Mouse (Mus musculus) midbrain, embryonic 11.5 days (tissue): ENCODE results near the gene Nckap5. TPM values are rescaled to one million over a fixed set of nuclear protein-coding genes. Genes with fewer than 3 reads are reported as not detected.

ENCODE experiments used
- ATAC-seq: fragments of 200-750 bp; cut with Nextera tagmentation; 2 replicates; pipeline ENCODE4 v1.8.0; 2017; ENCODE audit warnings: moderate TSS enrichment, moderate library complexity; ENCODE audit not compliant: low FRiP score
- DNase-seq: peaks from one replicate; pipeline ENCODE4 v3.0.0; 2015; ENCODE audit warnings: low spot score; ENCODE audit errors: missing footprints
- H3K27ac ChIP-seq: fragments of 300-500 bp; sonication (generic); 2 replicates; pipeline ENCODE4 v1.5.1; 2014; ENCODE audit warnings: low read depth, low read length
- H3K27me3 ChIP-seq: fragments of 300-500 bp; sonication (generic); 2 replicates; pipeline ENCODE4 v1.6.1; 2014; ENCODE audit warnings: mild to moderate bottlenecking, low read length, moderate library complexity, mixed read lengths; ENCODE audit not compliant: control insufficient read depth, insufficient read depth
- H3K36me3 ChIP-seq: fragments of 300-500 bp; sonication (generic); 2 replicates; pipeline ENCODE4 v1.6.1; 2014; ENCODE audit warnings: mild to moderate bottlenecking, low read length, moderate library complexity, mixed read lengths; ENCODE audit not compliant: control insufficient read depth, insufficient read depth
- H3K4me1 ChIP-seq: fragments of 300-500 bp; sonication (generic); 2 replicates; pipeline ENCODE4 v1.6.1; 2014; ENCODE audit warnings: low read length; ENCODE audit not compliant: control insufficient read depth, insufficient read depth
- H3K4me2 ChIP-seq: fragments of 300-500 bp; sonication (generic); 2 replicates; pipeline ENCODE4 v1.6.1; 2014; ENCODE audit warnings: mild to moderate bottlenecking, moderate library complexity
- H3K4me3 ChIP-seq: fragments of 300-500 bp; sonication (generic); 2 replicates; pipeline ENCODE4 v1.5.1; 2014; ENCODE audit warnings: low read depth, low read length
- H3K9ac ChIP-seq: fragments of 300-500 bp; sonication (generic); 2 replicates; pipeline ENCODE4 v1.6.1; 2014; ENCODE audit warnings: low read length
- H3K9me3 ChIP-seq: fragments of 300-500 bp; sonication (generic); 2 replicates; pipeline ENCODE4 v1.6.1; 2016; ENCODE audit warnings: low read length; ENCODE audit not compliant: control insufficient read depth
- WGBS: fragments of 180-500 bp; shearing (Covaris S2); extraction: QIAGEN DNeasy Blood & Tissue Kit; methylation state at CpG from one replicate; pipeline ENCODE4 v1.1.7; 2014; 5-methylcytosine and 5-hydroxymethylcytosine counted together
- polyA plus RNA-seq: library from polyadenylated mRNA; unstranded; fragments of >200 nt; fragmentation: Nextera tagmentation; extraction: Ambion mirVana; gene quantifications from 2 replicates; pipeline ENCODE4 v1.2.1, GENCODE M21; 2014

The Nckap5 gene
- polyA plus RNA-seq, 1 experiment from 2014 or later = 20.4 TPM

DNA sequence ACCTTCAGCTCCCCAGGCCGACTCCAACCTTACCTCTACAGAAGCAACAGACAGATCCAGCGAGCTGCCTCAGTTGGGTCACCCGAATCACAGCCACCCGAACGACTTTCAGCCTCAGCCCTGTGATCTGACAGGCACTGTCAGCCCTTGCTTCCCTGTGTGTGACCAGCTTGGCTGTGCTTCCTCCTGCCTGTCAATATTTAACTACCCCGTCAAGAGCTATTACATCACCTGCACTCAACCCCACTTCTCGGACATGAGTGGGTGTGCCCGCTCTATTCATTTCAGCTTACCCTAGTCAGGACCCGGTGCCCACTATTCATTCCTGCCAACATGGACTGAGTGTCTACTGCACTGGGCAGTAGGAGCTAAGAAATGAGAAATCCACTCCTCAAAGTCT is 226.0 kb downstream of the Nckap5 start:
- Histone ChIP-seq H3K4me2 (no peak overlapping the region), H3K4me3 (no peak overlapping the region), H3K4me1 (peaks cover 16% of the 10 kb centered on the region), H3K27ac (no peak overlapping the region), H3K9ac (no peak overlapping the region), H3K27me3 (no peaks in the 10 kb centered on the region), H3K9me3 (no peaks in the 10 kb centered on the region), H3K36me3 (no peaks in the 10 kb centered on the region)
- WGBS = 86% methylated on average over 9 of the region's 9 CpGs
- no peak for ATAC-seq
- peak; percentile 35 for DNase-seq

DNA sequence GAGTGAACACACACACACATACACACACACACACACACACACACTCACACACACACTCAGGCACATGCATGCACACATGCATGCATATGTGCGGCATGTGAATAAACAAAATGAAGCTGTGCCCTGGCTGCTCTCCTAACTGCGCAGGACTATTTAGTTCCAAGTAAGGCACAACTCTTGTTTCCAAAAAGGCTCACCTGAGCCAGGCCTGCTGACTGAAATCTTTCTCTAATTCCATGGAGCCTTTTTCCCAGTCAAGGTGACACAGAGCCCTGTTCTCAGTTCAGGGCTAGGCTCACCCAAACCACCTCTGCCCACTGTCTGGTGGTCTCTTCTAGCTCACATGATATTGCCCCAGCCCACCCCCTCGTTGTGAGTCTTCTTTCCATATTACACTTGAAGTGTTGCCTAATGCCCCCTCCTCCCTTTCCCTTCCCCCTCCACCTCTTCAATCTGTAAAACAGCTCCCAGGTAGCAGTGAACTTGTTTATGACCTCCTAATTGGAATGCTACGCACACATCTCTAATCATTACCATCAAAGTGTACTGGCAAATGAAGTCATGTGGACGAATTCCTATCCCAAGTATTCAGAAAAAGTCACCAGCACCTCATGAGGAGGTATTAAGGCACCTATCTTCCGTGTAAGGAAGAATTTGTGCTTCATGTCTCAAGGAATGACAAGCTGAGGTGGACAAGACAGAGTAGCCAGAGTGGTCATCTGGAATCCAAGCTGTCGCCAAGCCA is 226.7 kb downstream of the Nckap5 start:
- Histone ChIP-seq H3K27me3 (no peaks in the 10 kb centered on the region), H3K36me3 (no peaks in the 10 kb centered on the region), H3K4me2 (no peak overlapping the region), H3K9ac (no peak overlapping the region), H3K27ac (no peak overlapping the region), H3K4me1 (peaks cover 18% of the 10 kb centered on the region), H3K9me3 (no peaks in the 10 kb centered on the region), H3K4me3 (no peak overlapping the region)
- DNase-seq = peak; percentile 78
- ATAC-seq = no peak
- 88% methylated on average over 7 of the region's 7 CpGs for WGBS

DNA sequence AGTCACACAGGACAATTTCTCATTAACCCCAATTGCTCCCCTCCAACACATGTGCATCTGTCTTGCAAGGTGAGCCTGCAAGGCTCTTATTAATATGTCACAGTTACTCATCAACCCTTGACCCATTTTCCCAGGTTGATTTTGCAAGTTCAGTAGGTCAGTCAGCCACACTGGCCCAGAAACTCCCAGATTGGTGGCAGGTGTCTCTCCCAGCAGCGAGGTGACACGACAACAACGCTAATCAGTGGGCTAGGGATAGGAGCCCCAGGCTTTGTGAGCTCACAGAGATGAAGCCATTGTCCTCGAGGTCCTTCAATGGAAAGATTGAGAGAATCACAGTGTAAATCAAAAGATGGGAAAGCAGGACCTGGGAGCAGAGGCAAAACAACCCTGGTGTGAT is 230.0 kb downstream of the Nckap5 start:
- H3K4me2 ChIP-seq = no peak overlapping the region
- 66% methylated on average over 4 of the region's 4 CpGs for WGBS
- DNase-seq (peak; percentile 77), ATAC-seq (no peak)
- no peak overlapping the region for H3K27ac ChIP-seq
- no peaks in the 10 kb centered on the region for H3K27me3 ChIP-seq
- H3K9ac ChIP-seq = no peak overlapping the region
- H3K36me3 ChIP-seq = no peaks in the 10 kb centered on the region
- no peak overlapping the region for H3K4me3 ChIP-seq
- no peaks in the 10 kb centered on the region for H3K9me3 ChIP-seq
- peaks cover 23% of the 10 kb centered on the region for H3K4me1 ChIP-seq

DNA sequence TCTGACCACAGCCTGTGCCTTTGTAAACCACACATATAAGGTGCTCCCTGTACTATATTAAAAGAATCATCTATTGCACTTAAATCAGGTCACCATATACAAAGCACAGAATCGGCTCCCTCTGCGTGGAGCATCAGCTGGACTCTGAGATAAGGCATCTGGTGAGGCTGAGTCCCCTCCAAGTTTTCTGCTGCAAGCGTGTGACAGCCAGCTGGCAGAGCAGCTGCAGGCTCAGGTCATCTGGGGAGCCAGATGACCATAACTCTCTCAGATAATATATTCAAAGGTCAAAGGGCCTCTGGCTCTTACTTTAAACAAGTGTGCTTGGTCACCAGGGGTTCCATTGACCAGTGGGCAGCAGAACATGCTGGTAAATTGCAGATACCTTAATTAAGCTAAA is 233.2 kb downstream of the Nckap5 start:
- DNase-seq (peak; percentile 83), ATAC-seq (peak; percentile 75)
- H3K27ac ChIP-seq = no peak overlapping the region

DNA sequence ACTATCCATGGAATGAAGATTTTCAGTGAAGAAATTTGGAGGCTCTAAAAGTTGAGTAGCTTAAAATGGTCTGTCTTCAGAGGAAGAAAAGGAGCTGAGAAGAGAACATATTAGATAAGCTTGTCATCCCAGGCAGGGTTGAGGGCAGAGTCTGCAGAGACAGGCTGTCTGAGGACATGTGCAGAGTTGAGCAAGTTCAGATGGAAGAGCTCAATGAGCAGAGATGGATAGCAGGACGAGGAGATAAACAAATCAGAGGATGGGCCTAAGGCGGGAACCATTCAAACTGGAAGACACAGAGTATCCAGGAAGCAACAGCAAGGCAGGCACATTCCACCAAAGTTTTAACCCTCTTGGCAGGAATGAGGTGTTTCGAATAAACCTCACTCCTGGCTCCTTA is 235.8 kb downstream of the Nckap5 start:
- no peaks in the 10 kb centered on the region for H3K9me3 ChIP-seq
- DNase-seq (no peak), ATAC-seq (no peak)
- WGBS = 88% methylated on average over 3 of the region's 3 CpGs
- H3K4me3 ChIP-seq = no peak overlapping the region
- H3K9ac ChIP-seq = no peak overlapping the region
- no peaks in the 10 kb centered on the region for H3K27me3 ChIP-seq
- H3K36me3 ChIP-seq = no peaks in the 10 kb centered on the region
- H3K4me2 ChIP-seq = no peak overlapping the region
- peaks cover 27% of the 10 kb centered on the region for H3K4me1 ChIP-seq
- no peak overlapping the region for H3K27ac ChIP-seq

More for the DNA sequence above, 233.2 kb downstream of the Nckap5 start:
- H3K9me3 ChIP-seq = no peaks in the 10 kb centered on the region
- H3K4me3 ChIP-seq = no peak overlapping the region
- H3K36me3 ChIP-seq = no peaks in the 10 kb centered on the region
- H3K27me3 ChIP-seq = no peaks in the 10 kb centered on the region
- H3K9ac ChIP-seq = no peak overlapping the region
- H3K4me2 ChIP-seq = no peak overlapping the region
- WGBS = 48% methylated on average over 3 of the region's 3 CpGs
- peaks cover 23% of the 10 kb centered on the region for H3K4me1 ChIP-seq

DNA sequence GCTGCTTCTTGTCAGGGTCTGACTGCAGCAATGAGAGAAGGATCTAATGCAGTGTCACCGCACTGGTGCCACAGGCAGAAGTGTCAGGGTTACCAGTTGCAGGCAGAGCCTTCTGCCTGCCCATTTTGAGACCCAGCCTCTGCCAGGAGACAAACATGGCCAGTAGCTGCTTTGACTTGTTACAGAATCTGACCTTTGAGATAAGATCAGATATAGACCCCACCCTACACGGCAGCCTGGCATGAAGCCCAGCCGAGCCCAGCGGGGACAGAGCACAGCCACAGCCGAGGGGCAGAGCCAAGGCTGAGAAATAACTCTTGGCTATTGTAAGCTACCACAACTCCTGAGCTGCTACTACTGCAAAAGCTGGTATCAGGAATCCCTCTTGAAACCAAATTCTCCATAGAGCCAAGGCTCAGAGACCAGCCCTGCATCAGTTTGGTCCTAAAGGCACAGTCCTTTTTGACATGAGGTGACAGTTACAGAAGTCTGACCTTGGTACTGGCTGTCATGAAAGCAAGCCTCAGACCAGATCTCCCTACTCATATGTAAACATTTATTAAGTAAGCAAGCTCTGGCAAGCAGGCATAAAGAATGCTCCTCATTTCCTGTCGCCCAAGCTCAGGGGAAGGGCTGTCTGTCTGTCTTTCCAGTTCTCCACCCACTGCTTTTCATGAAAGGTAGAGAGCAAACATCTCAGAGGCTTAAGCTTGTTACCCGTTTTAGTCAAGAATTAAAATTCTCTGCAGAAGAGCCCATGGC is 237.4 kb downstream of the Nckap5 start:
- Histone ChIP-seq H3K27me3 (no peaks in the 10 kb centered on the region), H3K4me1 (peaks cover 18% of the 10 kb centered on the region), H3K36me3 (no peaks in the 10 kb centered on the region), H3K4me2 (no peak overlapping the region), H3K4me3 (no peak overlapping the region), H3K9ac (no peak overlapping the region), H3K9me3 (no peaks in the 10 kb centered on the region), H3K27ac (no peak overlapping the region)
- WGBS = 72% methylated on average over 7 of the region's 7 CpGs
- no peak for ATAC-seq
- peak; percentile 77 for DNase-seq

DNA sequence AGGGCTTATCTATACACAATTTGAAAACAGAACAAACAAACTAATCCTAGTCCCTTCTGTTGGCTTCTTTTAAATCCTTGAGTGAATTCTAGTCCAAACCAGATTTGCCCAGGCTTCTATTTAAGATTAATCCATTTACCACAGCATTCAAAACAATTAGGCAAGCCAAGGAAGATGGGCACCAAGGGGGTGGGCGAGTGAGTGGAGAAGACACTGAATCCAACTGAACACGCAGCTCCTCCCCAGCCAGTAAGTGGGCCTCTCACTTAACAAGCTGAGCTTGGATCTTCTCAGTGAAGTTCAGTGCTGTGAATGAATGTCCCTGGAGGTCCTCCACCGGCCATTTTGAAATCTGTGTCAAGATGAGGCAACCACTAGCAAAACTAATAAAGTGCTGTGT is 239.7 kb downstream of the Nckap5 start:
- Histone ChIP-seq H3K27ac (no peak overlapping the region; the same call in 1 of the 2 replicates), H3K4me1 (0 out of 2 replicates have a peak, but pooled peaks cover 7% of the 10 kb centered on the region), H3K4me3 (no peak overlapping the region), H3K27me3 (no peaks in the 10 kb centered on the region), H3K4me2 (no peak overlapping the region), H3K9ac (no peak overlapping the region), H3K36me3 (no peaks in the 10 kb centered on the region), H3K9me3 (no peaks in the 10 kb centered on the region)
- ATAC-seq = peak; percentile 66
- no peak for DNase-seq
- 35% methylated on average over 3 of the region's 3 CpGs for WGBS

DNA sequence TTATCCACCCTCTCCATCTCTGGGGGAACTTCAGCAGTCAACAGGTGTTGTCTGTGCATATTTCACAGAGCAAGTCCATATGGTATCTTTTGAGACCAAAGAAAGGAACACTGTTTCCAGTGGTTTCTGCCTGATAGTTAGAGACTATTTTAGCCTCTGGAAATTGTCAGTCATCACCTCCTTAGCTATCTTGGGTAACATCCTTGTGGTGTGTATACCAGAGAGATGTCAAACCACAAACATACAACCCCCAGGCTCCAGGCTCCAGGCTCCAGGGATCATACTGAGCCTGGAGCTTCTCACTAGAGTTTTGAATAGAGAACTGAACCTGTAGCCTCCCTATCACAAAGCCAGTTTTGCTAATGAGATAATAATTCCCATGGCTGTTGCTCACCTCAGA is 252.4 kb downstream of the Nckap5 start:
- H3K9me3 ChIP-seq = no peaks in the 10 kb centered on the region
- no peak overlapping the region for H3K9ac ChIP-seq
- H3K27ac ChIP-seq = no peak overlapping the region
- peaks cover 5% of the 10 kb centered on the region; the same call in 1 of the 2 replicates for H3K4me1 ChIP-seq
- DNase-seq (no peak), ATAC-seq (no peak)
- H3K4me3 ChIP-seq = no peak overlapping the region
- H3K4me2 ChIP-seq = no peak overlapping the region
- no peaks in the 10 kb centered on the region for H3K27me3 ChIP-seq
- no peaks in the 10 kb centered on the region for H3K36me3 ChIP-seq

DNA sequence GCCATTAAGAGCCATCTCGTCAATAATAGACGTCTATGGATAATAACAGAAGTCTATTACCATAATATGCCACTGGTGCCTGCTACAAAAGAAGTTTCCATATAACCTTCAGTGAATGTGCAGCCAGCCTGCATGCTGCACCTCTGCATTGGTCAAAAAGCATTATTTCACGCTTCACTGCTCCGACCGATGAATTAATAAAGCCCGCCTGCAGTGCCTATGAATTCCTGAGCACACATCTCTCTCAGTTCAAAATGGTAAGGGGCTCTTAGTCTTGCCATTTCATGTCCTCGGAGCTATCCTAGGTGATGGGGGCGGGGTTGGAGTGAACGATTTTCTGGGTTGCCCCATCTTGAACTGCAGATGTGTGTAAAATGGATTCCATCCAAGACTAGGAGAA is 256.3 kb downstream of the Nckap5 start:
- H3K9ac ChIP-seq = no peak overlapping the region
- no peak overlapping the region for H3K4me3 ChIP-seq
- DNase-seq (peak; percentile 65), ATAC-seq (peak; percentile 49)
- no peak overlapping the region for H3K27ac ChIP-seq
- H3K27me3 ChIP-seq = no peaks in the 10 kb centered on the region
- no peak overlapping the region for H3K4me2 ChIP-seq
- no peaks in the 10 kb centered on the region for H3K9me3 ChIP-seq
- H3K4me1 ChIP-seq = peaks cover 10% of the 10 kb centered on the region; the same call in 1 of the 2 replicates
- 60% methylated on average over 9 of the region's 9 CpGs for WGBS
- no peaks in the 10 kb centered on the region for H3K36me3 ChIP-seq
